Mouse (Mus musculus): Measurements from ENCODE around the gene Syk. TPM values are rescaled to one million over a fixed set of nuclear protein-coding genes. Genes with fewer than 3 reads are reported as not detected.
A peak's percentile ranks its signal among the peaks of the same experiment; 100 is the strongest.

Gene Syk
- polyA plus RNA-seq, 1 experiment from 2014 or later, result 1.9 TPM

GRCm38 (mm10) chr13:52659171-52659665 is 76.2 kb downstream of the Syk start:
- no peak overlapping the region for H3K9ac ChIP-seq (replicated peaks; ENCODE audit: low read length)
- no peaks in the 10 kb centered on the region; the same call in 1 of the 2 replicates for H3K27me3 ChIP-seq (ENCODE audit: control insufficient read depth, insufficient read depth, low read length)
- DNase-seq (no peak), ATAC-seq (ENCODE audit: low FRiP score, low TSS enrichment) (no peak)
- H3K9me3 ChIP-seq (ENCODE audit: control insufficient read depth, low read length), result no peaks in the 10 kb centered on the region
- no peaks in the 10 kb centered on the region for H3K4me1 ChIP-seq (ENCODE audit: control insufficient read depth, insufficient read depth, low read length)
- H3K4me3 ChIP-seq (replicated peaks; ENCODE audit: low read depth, low read length), result no peak overlapping the region
- no peaks in the 10 kb centered on the region for H3K36me3 ChIP-seq (ENCODE audit: control insufficient read depth, insufficient read depth, low read length)
- WGBS, result 87% methylated on average over 11 of the region's 11 CpGs
- H3K27ac ChIP-seq (replicated peaks; ENCODE audit: low read depth, low read length), result no peak overlapping the region
- H3K4me2 ChIP-seq (ENCODE audit: low read length), result no peak overlapping the region

- H3K27ac ChIP-seq (replicated peaks; ENCODE audit: low read depth, low read length), result no peak overlapping the region
- ATAC-seq (ENCODE audit: low FRiP score, low TSS enrichment), result no peak
- H3K36me3 ChIP-seq (ENCODE audit: control insufficient read depth, insufficient read depth, low read length), result no peaks in the 10 kb centered on the region
- no peaks in the 10 kb centered on the region for H3K4me1 ChIP-seq (ENCODE audit: control insufficient read depth, insufficient read depth, low read length)
- no peaks in the 10 kb centered on the region for H3K27me3 ChIP-seq (ENCODE audit: control insufficient read depth, insufficient read depth, low read length)
- H3K4me2 ChIP-seq (ENCODE audit: low read length), result no peak overlapping the region
- H3K9me3 ChIP-seq (ENCODE audit: control insufficient read depth, low read length), result no peaks in the 10 kb centered on the region
- 71% methylated on average over 3 of the region's 3 CpGs for WGBS
- DNase-seq, result no peak
- H3K9ac ChIP-seq (replicated peaks; ENCODE audit: low read length), result no peak overlapping the region
- H3K4me3 ChIP-seq (replicated peaks; ENCODE audit: low read depth, low read length), result no peak overlapping the region
Measured at GRCm38 (mm10) chr13:52669889-52670288, 86.9 kb downstream of the Syk start.

- Histone ChIP-seq H3K27me3 (ENCODE audit: control insufficient read depth, insufficient read depth, low read length) (no peaks in the 10 kb centered on the region), H3K27ac (replicated peaks; ENCODE audit: low read depth, low read length) (no peak overlapping the region), H3K4me3 (replicated peaks; ENCODE audit: low read depth, low read length) (no peak overlapping the region), H3K9ac (replicated peaks; ENCODE audit: low read length) (no peak overlapping the region), H3K36me3 (ENCODE audit: control insufficient read depth, insufficient read depth, low read length) (no peaks in the 10 kb centered on the region), H3K4me2 (ENCODE audit: low read length) (no peak overlapping the region), H3K9me3 (ENCODE audit: control insufficient read depth, low read length) (no peaks in the 10 kb centered on the region; the same call in 1 of the 2 replicates), H3K4me1 (ENCODE audit: control insufficient read depth, insufficient read depth, low read length) (no peaks in the 10 kb centered on the region)
- DNase-seq, result no peak
- ATAC-seq (ENCODE audit: low FRiP score, low TSS enrichment), result no peak
- 82% methylated on average over 4 of the region's 4 CpGs for WGBS
Measured at GRCm38 (mm10) chr13:52673272-52673671, 90.3 kb downstream of the Syk start.

GRCm38 (mm10) chr13:52673856-52674255 is 90.9 kb downstream of the Syk start:
- ATAC-seq (ENCODE audit: low FRiP score, low TSS enrichment) (no peak), DNase-seq (no peak)
- H3K4me2 ChIP-seq (ENCODE audit: low read length), result no peak overlapping the region
- H3K27ac ChIP-seq (replicated peaks; ENCODE audit: low read depth, low read length), result no peak overlapping the region
- WGBS, result 71% methylated on average over 4 of the region's 4 CpGs
- no peaks in the 10 kb centered on the region for H3K27me3 ChIP-seq (ENCODE audit: control insufficient read depth, insufficient read depth, low read length)
- no peak overlapping the region for H3K9ac ChIP-seq (replicated peaks; ENCODE audit: low read length)
- no peaks in the 10 kb centered on the region; the same call in 1 of the 2 replicates for H3K9me3 ChIP-seq (ENCODE audit: control insufficient read depth, low read length)
- H3K4me1 ChIP-seq (ENCODE audit: control insufficient read depth, insufficient read depth, low read length), result no peaks in the 10 kb centered on the region
- no peaks in the 10 kb centered on the region for H3K36me3 ChIP-seq (ENCODE audit: control insufficient read depth, insufficient read depth, low read length)
- H3K4me3 ChIP-seq (replicated peaks; ENCODE audit: low read depth, low read length), result no peak overlapping the region

- Histone ChIP-seq H3K4me1 (ENCODE audit: control insufficient read depth, insufficient read depth, low read length) (peaks cover 3% of the 10 kb centered on the region; the same call in 1 of the 2 replicates), H3K4me3 (replicated peaks; ENCODE audit: low read depth, low read length) (no peak overlapping the region), H3K9me3 (ENCODE audit: control insufficient read depth, low read length) (no peaks in the 10 kb centered on the region; the same call in 1 of the 2 replicates), H3K4me2 (ENCODE audit: low read length) (no peak overlapping the region), H3K27ac (replicated peaks; ENCODE audit: low read depth, low read length) (no peak overlapping the region), H3K27me3 (ENCODE audit: control insufficient read depth, insufficient read depth, low read length) (no peaks in the 10 kb centered on the region), H3K36me3 (ENCODE audit: control insufficient read depth, insufficient read depth, low read length) (no peaks in the 10 kb centered on the region), H3K9ac (replicated peaks; ENCODE audit: low read length) (no peak overlapping the region)
- DNase-seq (no peak), ATAC-seq (ENCODE audit: low FRiP score, low TSS enrichment) (no peak)
- WGBS, result 49% methylated on average over 12 of the region's 12 CpGs
Measured at GRCm38 (mm10) chr13:52674839-52675238, 91.9 kb downstream of the Syk start.

GRCm38 (mm10) chr13:52675526-52676294 is 92.7 kb downstream of the Syk start:
- DNase-seq (no peak), ATAC-seq (ENCODE audit: low FRiP score, low TSS enrichment) (no peak)
- Histone ChIP-seq H3K4me3 (replicated peaks; ENCODE audit: low read depth, low read length) (no peak overlapping the region), H3K9me3 (ENCODE audit: control insufficient read depth, low read length) (no peaks in the 10 kb centered on the region; the same call in 1 of the 2 replicates), H3K27ac (replicated peaks; ENCODE audit: low read depth, low read length) (no peak overlapping the region), H3K9ac (replicated peaks; ENCODE audit: low read length) (no peak overlapping the region), H3K4me2 (ENCODE audit: low read length) (no peak overlapping the region), H3K27me3 (ENCODE audit: control insufficient read depth, insufficient read depth, low read length) (no peaks in the 10 kb centered on the region), H3K36me3 (ENCODE audit: control insufficient read depth, insufficient read depth, low read length) (no peaks in the 10 kb centered on the region), H3K4me1 (ENCODE audit: control insufficient read depth, insufficient read depth, low read length) (peaks cover 5% of the 10 kb centered on the region; the same call in 1 of the 2 replicates)
- 88% methylated on average over 8 of the region's 8 CpGs for WGBS

GRCm38 (mm10) chr13:52676671-52677445 is 93.9 kb downstream of the Syk start:
- no peak for DNase-seq

GRCm38 (mm10) chr13:52679906-52680305 is 96.9 kb downstream of the Syk start:
- H3K27ac ChIP-seq (replicated peaks; ENCODE audit: low read depth, low read length), result no peak overlapping the region
- peak; percentile 17; the same call in 1 of the 2 replicates for ATAC-seq (ENCODE audit: low FRiP score, low TSS enrichment)
- DNase-seq, result peak; percentile 73
- peaks cover 12% of the 10 kb centered on the region for H3K4me1 ChIP-seq (ENCODE audit: control insufficient read depth, insufficient read depth, low read length)
- WGBS, result 16% methylated on average over 5 of the region's 5 CpGs
- H3K27me3 ChIP-seq (ENCODE audit: control insufficient read depth, insufficient read depth, low read length), result no peaks in the 10 kb centered on the region
- H3K4me3 ChIP-seq (replicated peaks; ENCODE audit: low read depth, low read length), result no peak overlapping the region
- H3K4me2 ChIP-seq (ENCODE audit: low read length), result no peak overlapping the region
- no peaks in the 10 kb centered on the region; the same call in 1 of the 2 replicates for H3K9me3 ChIP-seq (ENCODE audit: control insufficient read depth, low read length)
- no peak overlapping the region for H3K9ac ChIP-seq (replicated peaks; ENCODE audit: low read length)
- no peaks in the 10 kb centered on the region for H3K36me3 ChIP-seq (ENCODE audit: control insufficient read depth, insufficient read depth, low read length)

More at GRCm38 (mm10) chr13:52676671-52677445, 93.9 kb downstream of the Syk start:
- H3K4me2 ChIP-seq (ENCODE audit: low read length), result no peak overlapping the region
- H3K27me3 ChIP-seq (ENCODE audit: control insufficient read depth, insufficient read depth, low read length), result no peaks in the 10 kb centered on the region
- no peak overlapping the region for H3K27ac ChIP-seq (replicated peaks; ENCODE audit: low read depth, low read length)
- no peaks in the 10 kb centered on the region for H3K36me3 ChIP-seq (ENCODE audit: control insufficient read depth, insufficient read depth, low read length)
- no peak overlapping the region for H3K4me3 ChIP-seq (replicated peaks; ENCODE audit: low read depth, low read length)
- H3K9me3 ChIP-seq (ENCODE audit: control insufficient read depth, low read length), result no peaks in the 10 kb centered on the region; the same call in 1 of the 2 replicates
- no peak for ATAC-seq (ENCODE audit: low FRiP score, low TSS enrichment)
- 76% methylated on average over 5 of the region's 5 CpGs for WGBS
- H3K9ac ChIP-seq (replicated peaks; ENCODE audit: low read length), result no peak overlapping the region
- peaks cover 7% of the 10 kb centered on the region; the same call in 1 of the 2 replicates for H3K4me1 ChIP-seq (ENCODE audit: control insufficient read depth, insufficient read depth, low read length)

Data from midbrain, embryonic 14.5 days (tissue).